Mouse (Mus musculus) brown adipose tissue, adult 24 weeks (tissue): ENCODE results near the gene Rpl18a. TPM values are rescaled to one million over a fixed set of nuclear protein-coding genes. Genes with fewer than 3 reads are reported as not detected.

Source experiments
- H3K27ac ChIP-seq: fragments of 200-500 bp; replicated peaks from 2 replicates; pipeline ENCODE4 v1.5.1; 2012; ENCODE audit warnings: low read depth, mild to moderate bottlenecking, low read length
- H3K4me1 ChIP-seq: fragments of 200-500 bp; 2 replicates; pipeline ENCODE4 v1.6.1; 2012; ENCODE audit warnings: low read length, mixed read lengths; ENCODE audit not compliant: control insufficient read depth, insufficient read depth, insufficient read length
- H3K4me3 ChIP-seq: fragments of 200-500 bp; 2 replicates; pipeline ENCODE4 v1.5.1; 2012; ENCODE audit warnings: low read depth, mild to moderate bottlenecking, low read length, moderate library complexity; ENCODE audit not compliant: insufficient read depth
- polyA plus RNA-seq: library from polyadenylated mRNA; stranded (reverse); fragments of >200 nt; gene quantifications from 2 replicates; pipeline ENCODE4 v1.2.4, GENCODE M21; 2012; ENCODE audit not compliant: missing spikeins, insufficient read depth, insufficient read length

The Rpl18a gene
- polyA plus RNA-seq, 1 experiment, result 822 TPM

- no peak overlapping the region for H3K27ac ChIP-seq
- H3K4me3 ChIP-seq, result peak overlapping the region; percentile 38
Measured at GRCm38 (mm10) chr8:70863956-70864711, 33.1 kb downstream of the Rpl18a start.

GRCm38 (mm10) chr8:70862824-70863641 lies 34.2 kb downstream of the Rpl18a start, which contains the start of gene Kcnn1:
TSS of gene Kcnn1 (minus strand) at chr8:70863258.
- Histone ChIP-seq H3K27ac (no peak within 1 kb of the TSS), H3K4me3 (peak within 1 kb of the TSS; percentile 38), H3K4me1 (peaks cover 6% of the 10 kb centered on the region; the same call in 1 of the 2 replicates)

More at GRCm38 (mm10) chr8:70863956-70864711, 33.1 kb downstream of the Rpl18a start:
- peaks cover 6% of the 10 kb centered on the region; the same call in 1 of the 2 replicates for H3K4me1 ChIP-seq

GRCm38 (mm10) chr8:70857516-70857915 lies 39.7 kb downstream of the Rpl18a start:
- Histone ChIP-seq H3K4me3 (no peak overlapping the region), H3K4me1 (no peaks in the 10 kb centered on the region; the same call in 1 of the 2 replicates), H3K27ac (no peak overlapping the region)

GRCm38 (mm10) chr8:70856541-70857197 lies 40.5 kb downstream of the Rpl18a start:
- H3K4me1 ChIP-seq, result no peaks in the 10 kb centered on the region; the same call in 1 of the 2 replicates
- 0 out of 2 replicates have a peak overlapping the region, but pooled peaks have one; percentile 14 for H3K27ac ChIP-seq
- H3K4me3 ChIP-seq, result peak overlapping the region; percentile 61

- H3K27ac ChIP-seq, result no peak overlapping the region
- peak overlapping the region; percentile 61 for H3K4me3 ChIP-seq
- no peaks in the 10 kb centered on the region; the same call in 1 of the 2 replicates for H3K4me1 ChIP-seq
Measured at GRCm38 (mm10) chr8:70856028-70856427, 41.2 kb downstream of the Rpl18a start.

GRCm38 (mm10) chr8:70853863-70854262 lies 43.3 kb downstream of the Rpl18a start:
- Histone ChIP-seq H3K27ac (no peak overlapping the region), H3K4me3 (no peak overlapping the region), H3K4me1 (no peaks in the 10 kb centered on the region; the same call in 1 of the 2 replicates)

- H3K27ac ChIP-seq, result no peak overlapping the region
- H3K4me1 ChIP-seq, result no peaks in the 10 kb centered on the region; the same call in 1 of the 2 replicates
Measured at GRCm38 (mm10) chr8:70852595-70853231, 44.5 kb downstream of the Rpl18a start.

GRCm38 (mm10) chr8:70851837-70852236 lies 45.4 kb downstream of the Rpl18a start:
- no peak overlapping the region for H3K4me3 ChIP-seq
- H3K4me1 ChIP-seq, result no peaks in the 10 kb centered on the region; the same call in 1 of the 2 replicates
- H3K27ac ChIP-seq, result no peak overlapping the region

More at GRCm38 (mm10) chr8:70852595-70853231, 44.5 kb downstream of the Rpl18a start:
- no peak overlapping the region for H3K4me3 ChIP-seq

GRCm38 (mm10) chr8:70850947-70851346 lies 46.3 kb downstream of the Rpl18a start:
- Histone ChIP-seq H3K4me3 (no peak overlapping the region), H3K27ac (no peak overlapping the region), H3K4me1 (no peaks in the 10 kb centered on the region)

- Histone ChIP-seq H3K4me3 (no peak overlapping the region), H3K4me1 (no peaks in the 10 kb centered on the region), H3K27ac (peak overlapping the region; percentile 4; the same call in 1 of the 2 replicates)
Measured at GRCm38 (mm10) chr8:70850132-70850845, 46.9 kb downstream of the Rpl18a start.

- Histone ChIP-seq H3K4me1 (no peaks in the 10 kb centered on the region), H3K27ac (0 out of 2 replicates have a peak overlapping the region, but pooled peaks have one; percentile 4), H3K4me3 (no peak overlapping the region)
Measured at GRCm38 (mm10) chr8:70849333-70849990, 47.8 kb downstream of the Rpl18a start.

GRCm38 (mm10) chr8:70846371-70847154 lies 50.6 kb downstream of the Rpl18a start:
- Histone ChIP-seq H3K4me1 (no peaks in the 10 kb centered on the region), H3K27ac (no peak overlapping the region), H3K4me3 (no peak overlapping the region)

GRCm38 (mm10) chr8:70845108-70845507 lies 52.1 kb downstream of the Rpl18a start:
- H3K27ac ChIP-seq, result no peak overlapping the region
- H3K4me1 ChIP-seq, result no peaks in the 10 kb centered on the region
- no peak overlapping the region for H3K4me3 ChIP-seq
